Comparison of ENCODE assay signal across 24 mouse cellular contexts in the genomic region with DNA sequence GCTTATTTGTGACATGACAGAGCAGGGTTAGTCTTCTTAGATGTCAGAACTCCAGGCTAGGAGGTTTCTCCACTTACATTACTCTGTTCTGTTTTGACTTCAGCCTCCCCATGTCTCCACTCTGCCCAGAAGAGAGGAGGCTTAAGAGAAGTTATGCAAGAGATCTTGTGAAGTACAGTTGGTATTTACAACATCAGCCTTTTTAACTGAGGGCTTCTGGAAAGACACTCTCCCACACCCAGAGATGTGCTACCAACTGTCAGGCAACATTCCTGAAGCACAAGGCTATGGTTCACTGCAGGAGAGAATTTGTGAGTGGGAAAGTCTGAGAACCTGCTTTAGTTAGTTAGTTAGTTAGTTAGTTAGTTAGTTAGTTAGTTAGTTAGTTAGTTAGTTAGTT.
A peak's percentile ranks its signal among the peaks of the same experiment; 100 is the strongest.
DNase-seq lines count a peak whose midpoint lies in the region; ATAC-seq and TF ChIP-seq lines count a peak whose summit lies in the region.
"Had no signal": no experiment of that assay in that cellular context is flagged by ENCODE, and none has a peak within 500 bp of the region (broad histone marks: within the 10 kb centered on the region; RNA-seq: fewer than 3 reads in every experiment).

No protein-coding gene starts in this region.

- no peaks in the 10 kb centered on the region for H3K27me3 ChIP-seq in kidney, embryonic 16.5 days (ENCODE audit: insufficient read depth, low read length)
- no peaks in the 10 kb centered on the region for H3K27me3 ChIP-seq in kidney, embryonic 15.5 days
- H3K27me3 ChIP-seq in lung, postnatal 0 days (replicated peaks; ENCODE audit: insufficient read depth, low read length): no peaks in the 10 kb centered on the region
- H3K27me3 ChIP-seq in midbrain, embryonic 16.5 days (ENCODE audit: control insufficient read depth, insufficient read depth, low read depth, low read length): no peaks in the 10 kb centered on the region
- H3K27me3 ChIP-seq: embryonic facial prominence, embryonic 12.5 days; embryonic facial prominence, embryonic 15.5 days; forebrain, embryonic 12.5 days; forebrain, embryonic 15.5 days; hindbrain, embryonic 13.5 days had no signal

- TF ChIP-seq EP300 in lung, postnatal 0 days (IDR thresholded peaks at IDR 0.05): no peak

- H3K4me3 ChIP-seq in kidney, embryonic 16.5 days (ENCODE audit: low read length): no peak overlapping the region
- H3K4me3 ChIP-seq in kidney, embryonic 15.5 days (replicated peaks): no peak overlapping the region
- no peak overlapping the region for H3K4me3 ChIP-seq in lung, postnatal 0 days (ENCODE audit: low read depth, low read length)
- H3K4me3 ChIP-seq in midbrain, embryonic 16.5 days (ENCODE audit: low read depth, low read length): no peak overlapping the region
- H3K4me3 ChIP-seq: embryonic facial prominence, embryonic 12.5 days; embryonic facial prominence, embryonic 15.5 days; forebrain, embryonic 12.5 days; forebrain, embryonic 15.5 days; gastrocnemius, adult 2 months; hindbrain, embryonic 13.5 days had no signal

- ATAC-seq in kidney, embryonic 16.5 days (ENCODE audit: low FRiP score, low TSS enrichment): peak; percentile 49; the same call in 1 of the 2 replicates
- ATAC-seq in kidney, embryonic 15.5 days (replicated peaks; ENCODE audit: low FRiP score): no peak
- peak; percentile 41 for ATAC-seq in lung, postnatal 0 days
- ATAC-seq in midbrain, embryonic 16.5 days: no peak
- ATAC-seq: CD4-positive, CD25-positive, alpha-beta regulatory T cell, adult 4 months; forebrain, embryonic 15.5 days; hindbrain, embryonic 16.5 days had no signal

- no peaks in the 10 kb centered on the region for H3K9me3 ChIP-seq in kidney, embryonic 16.5 days (ENCODE audit: low read length)
- no peaks in the 10 kb centered on the region for H3K9me3 ChIP-seq in kidney, embryonic 15.5 days (replicated peaks)
- no peaks in the 10 kb centered on the region for H3K9me3 ChIP-seq in lung, postnatal 0 days (ENCODE audit: low read length)
- H3K9me3 ChIP-seq in midbrain, embryonic 16.5 days (replicated peaks; ENCODE audit: control insufficient read depth, low read length, poor library complexity, severe bottlenecking): no peaks in the 10 kb centered on the region
- H3K9me3 ChIP-seq: embryonic facial prominence, embryonic 12.5 days; embryonic facial prominence, embryonic 15.5 days; forebrain, embryonic 12.5 days; forebrain, embryonic 15.5 days; hindbrain, embryonic 13.5 days had no signal

- no peak overlapping the region for H3K9ac ChIP-seq in kidney, embryonic 16.5 days (replicated peaks; ENCODE audit: low read length)
- H3K9ac ChIP-seq in kidney, embryonic 15.5 days: no peak overlapping the region
- no peak overlapping the region for H3K9ac ChIP-seq in lung, postnatal 0 days (replicated peaks; ENCODE audit: low read depth)
- H3K9ac ChIP-seq in midbrain, embryonic 16.5 days (ENCODE audit: low read depth, low read length): no peak overlapping the region
- H3K9ac ChIP-seq: embryonic facial prominence, embryonic 12.5 days; embryonic facial prominence, embryonic 15.5 days; forebrain, embryonic 12.5 days; forebrain, embryonic 15.5 days; hindbrain, embryonic 13.5 days had no signal

- no peak for TF ChIP-seq CTCF in lung, postnatal 0 days (IDR thresholded peaks at IDR 0.05)

- no peaks in the 10 kb centered on the region for H3K36me3 ChIP-seq in kidney, embryonic 16.5 days (ENCODE audit: insufficient read depth, low read length)
- no peaks in the 10 kb centered on the region for H3K36me3 ChIP-seq in kidney, embryonic 15.5 days
- no peaks in the 10 kb centered on the region for H3K36me3 ChIP-seq in lung, postnatal 0 days (ENCODE audit: insufficient read depth, low read length)
- H3K36me3 ChIP-seq in midbrain, embryonic 16.5 days (ENCODE audit: control insufficient read depth, insufficient read depth, low read length): no peaks in the 10 kb centered on the region
- H3K36me3 ChIP-seq: embryonic facial prominence, embryonic 12.5 days; embryonic facial prominence, embryonic 15.5 days; forebrain, embryonic 12.5 days; forebrain, embryonic 15.5 days; hindbrain, embryonic 13.5 days had no signal

- no peak overlapping the region for H3K4me2 ChIP-seq in kidney, embryonic 16.5 days (replicated peaks; ENCODE audit: low read depth, low read length)
- H3K4me2 ChIP-seq in kidney, embryonic 15.5 days: no peak overlapping the region
- no peak overlapping the region for H3K4me2 ChIP-seq in lung, postnatal 0 days (replicated peaks; ENCODE audit: low read depth, low read length)
- H3K4me2 ChIP-seq in midbrain, embryonic 16.5 days (ENCODE audit: low read length): no peak overlapping the region
- H3K4me2 ChIP-seq: embryonic facial prominence, embryonic 12.5 days; embryonic facial prominence, embryonic 15.5 days; forebrain, embryonic 12.5 days; forebrain, embryonic 15.5 days; heart, embryonic 11.5 days; hindbrain, embryonic 13.5 days had no signal

- H3K27ac ChIP-seq in kidney, embryonic 16.5 days (ENCODE audit: low read length): no peak overlapping the region
- H3K27ac ChIP-seq in kidney, embryonic 15.5 days: no peak overlapping the region
- H3K27ac ChIP-seq in lung, postnatal 0 days (ENCODE audit: low read length): no peak overlapping the region
- H3K27ac ChIP-seq in midbrain, embryonic 16.5 days (ENCODE audit: low read length): no peak overlapping the region
- H3K27ac ChIP-seq: embryonic facial prominence, embryonic 12.5 days; embryonic facial prominence, embryonic 15.5 days; forebrain, embryonic 12.5 days; forebrain, embryonic 15.5 days; gastrocnemius, adult 2 months; hindbrain, embryonic 13.5 days had no signal

- DNase-seq in lung, postnatal 0 days (ENCODE audit: low spot score): peak; percentile 64
- DNase-seq in lung, adult 18-20 months: no peak
- peak; percentile 9 for DNase-seq in Muller cell, postnatal 12 days (ENCODE audit: inconsistent ontology term)
- peak; percentile 31 for DNase-seq in fat pad, adult 2 months (ENCODE audit: extremely low read depth, low read depth, low spot score)
- DNase-seq: adrenal gland, postnatal 10 days; adrenal gland, postnatal 36 days; cerebellum, adult 11 months; cerebellum, adult 2 months; cerebellum, adult 9-11 months; cerebellum, postnatal 25 days; gastrocnemius, adult 2 months; gastrocnemius, postnatal 14 days; heart, adult 11 months had no signal

- peaks cover 13% of the 10 kb centered on the region for H3K4me1 ChIP-seq in kidney, embryonic 16.5 days (ENCODE audit: insufficient read depth, low read length)
- H3K4me1 ChIP-seq in kidney, embryonic 15.5 days: peaks cover 12% of the 10 kb centered on the region
- no peaks in the 10 kb centered on the region for H3K4me1 ChIP-seq in lung, postnatal 0 days (ENCODE audit: insufficient read depth, low read depth, low read length)
- H3K4me1 ChIP-seq in midbrain, embryonic 16.5 days (ENCODE audit: control insufficient read depth, insufficient read depth, low read length): peaks cover 5% of the 10 kb centered on the region; the same call in 1 of the 2 replicates
- H3K4me1 ChIP-seq: embryonic facial prominence, embryonic 15.5 days; forebrain, embryonic 12.5 days had no signal

Comparison
In these comparisons a context has a peak if more than half of its experiments do, and no peak if none do; other contexts are left out.
1. ATAC-seq: peak in kidney, embryonic 16.5 days (single experiment) and lung, postnatal 0 days (single experiment); none in kidney, embryonic 15.5 days (single experiment) and midbrain, embryonic 16.5 days (single experiment).
2. DNase-seq: peak in lung, postnatal 0 days (single experiment), Muller cell, postnatal 12 days (single experiment) and fat pad, adult 2 months (single experiment); none in lung, adult 18-20 months (0 of 2).